Mouse (Mus musculus) lung, postnatal 0 days (tissue): ENCODE results near the gene Midn. TPM values are rescaled to one million over a fixed set of nuclear protein-coding genes. Genes with fewer than 3 reads are reported as not detected.
"Not testable (repeated sequence)": the region's sequence is repeated elsewhere in the genome, so short reads cannot be mapped to it uniquely, and the experiment has no call there.

Experiments
- ATAC-seq: fragments of 200-750 bp; cut with Nextera tagmentation; 2 replicates; pipeline ENCODE4 v1.8.0; 2017; ENCODE audit warnings: moderate library complexity
- DNase-seq: peaks from one replicate; pipeline ENCODE4 v3.0.0-alpha.2; 2016; ENCODE audit warnings: low spot score
- H3K27ac ChIP-seq: fragments of 300-500 bp; sonication (generic); 2 replicates; pipeline ENCODE4 v1.5.1; 2014; ENCODE audit warnings: antibody characterized with exemption, mild to moderate bottlenecking, low read length, mixed read lengths
- H3K27me3 ChIP-seq: fragments of 300-500 bp; sonication (generic); replicated peaks from 2 replicates; pipeline ENCODE4 v1.6.1; 2014; ENCODE audit warnings: low read length, mixed read lengths; ENCODE audit not compliant: insufficient read depth
- H3K36me3 ChIP-seq: fragments of 300-500 bp; sonication (generic); 2 replicates; pipeline ENCODE4 v1.6.1; 2014; ENCODE audit warnings: low read length, mixed read lengths; ENCODE audit not compliant: insufficient read depth
- H3K4me1 ChIP-seq: fragments of 300-500 bp; sonication (generic); 2 replicates; pipeline ENCODE4 v1.6.1; 2014; ENCODE audit warnings: antibody characterized with exemption, low read depth, low read length, mixed read lengths; ENCODE audit not compliant: insufficient read depth
- H3K4me2 ChIP-seq: fragments of 300-500 bp; sonication (generic); replicated peaks from 2 replicates; pipeline ENCODE4 v1.6.1; 2014; ENCODE audit warnings: low read depth, mild to moderate bottlenecking, low read length, moderate library complexity, mixed read lengths
- H3K4me3 ChIP-seq: fragments of 300-500 bp; sonication (generic); 2 replicates; pipeline ENCODE4 v1.5.1; 2014; ENCODE audit warnings: low read depth, low read length
- H3K9ac ChIP-seq: fragments of 300-500 bp; sonication (generic); replicated peaks from 2 replicates; pipeline ENCODE4 v1.6.1; 2014; ENCODE audit warnings: low read depth, mild to moderate bottlenecking
- H3K9me3 ChIP-seq: fragments of 300-500 bp; sonication (generic); 2 replicates; pipeline ENCODE4 v1.6.1; 2016; ENCODE audit warnings: low read length, mixed read lengths
- CTCF ChIP-seq: IDR thresholded peaks from 2 replicates; pipeline ENCODE4 v1.5.1; 2016; ENCODE audit warnings: antibody characterized with exemption, mild to moderate bottlenecking
- EP300 ChIP-seq: IDR thresholded peaks from 2 replicates; pipeline ENCODE4 v1.6.1; 2016; ENCODE audit warnings: antibody characterized with exemption, mild to moderate bottlenecking, control low read depth
- WGBS: fragments of 180-500 bp; shearing (Covaris S2); extraction: QIAGEN DNeasy Blood & Tissue Kit; methylation state at CpG from one replicate; pipeline ENCODE4 v1.1.7; 2014; 5-methylcytosine and 5-hydroxymethylcytosine counted together
- polyA plus RNA-seq: library from polyadenylated mRNA; unstranded; fragments of >200 nt; fragmentation: Nextera tagmentation; extraction: Ambion mirVana; gene quantifications from 2 replicates; pipeline ENCODE4 v1.2.1, GENCODE M21; 2015

Gene Midn
- polyA plus RNA-seq, 1 experiment from 2014 or later: 13.2 TPM

- 75% methylated on average over 6 of the region's 6 CpGs for WGBS
- Histone ChIP-seq H3K27me3 (no peaks in the 10 kb centered on the region), H3K9ac (no peak overlapping the region), H3K4me3 (no peak overlapping the region), H3K27ac (peak overlapping the region; percentile 98), H3K9me3 (no peaks in the 10 kb centered on the region), H3K4me2 (no peak overlapping the region), H3K36me3 (no peaks in the 10 kb centered on the region), H3K4me1 (peaks cover 55% of the 10 kb centered on the region)
- TF ChIP-seq EP300 (no peak), CTCF (no peak)
- DNase-seq (no peak), ATAC-seq (no peak)
Observed at GRCm38 (mm10) chr10:80162716-80163299, 14.7 kb downstream of the Midn start.

- Histone ChIP-seq H3K4me1 (peaks cover 54% of the 10 kb centered on the region), H3K4me3 (no peak overlapping the region), H3K27ac (peak overlapping the region; percentile 39), H3K36me3 (no peaks in the 10 kb centered on the region), H3K9ac (no peak overlapping the region), H3K4me2 (no peak overlapping the region), H3K9me3 (no peaks in the 10 kb centered on the region), H3K27me3 (no peaks in the 10 kb centered on the region)
- no peak for ATAC-seq
- 48% methylated on average over 8 of the region's 8 CpGs for WGBS
- peak; percentile 84 for DNase-seq
- TF ChIP-seq EP300 (peak; percentile 61), CTCF (no peak)
Observed at GRCm38 (mm10) chr10:80163721-80164120, 15.6 kb downstream of the Midn start.

GRCm38 (mm10) chr10:80164161-80164997 is 16.3 kb downstream of the Midn start:
- peaks cover 49% of the 10 kb centered on the region for H3K4me1 ChIP-seq
- DNase-seq: peak; percentile 36
- H3K4me3 ChIP-seq: peak overlapping the region; percentile 33
- H3K4me2 ChIP-seq: peak overlapping the region; percentile 89
- TF ChIP-seq CTCF: peak; percentile 7; the same call in 1 of the 2 replicates
- no peak for TF ChIP-seq EP300
- peak overlapping the region; percentile 26; the same call in 1 of the 2 replicates for H3K9ac ChIP-seq
- no peaks in the 10 kb centered on the region for H3K9me3 ChIP-seq
- H3K36me3 ChIP-seq: no peaks in the 10 kb centered on the region
- whole genome bisulfite sequencing: 11% methylated on average over 41 of the region's 44 CpGs
- peak overlapping the region; percentile 79 for H3K27ac ChIP-seq
- ATAC-seq: no peak
- no peaks in the 10 kb centered on the region for H3K27me3 ChIP-seq

- H3K36me3 ChIP-seq: peaks cover 2% of the 10 kb centered on the region; the same call in 1 of the 2 replicates
- DNase-seq (peak; percentile 97), ATAC-seq (peak; percentile 16)
- under 1% methylated on average over 17 of the region's 17 CpGs for WGBS
- peak; percentile 100 for TF ChIP-seq CTCF
- TF ChIP-seq EP300: no peak
- peak overlapping the region; percentile 26; the same call in 1 of the 2 replicates for H3K9ac ChIP-seq
- H3K4me1 ChIP-seq: peaks cover 48% of the 10 kb centered on the region
- peak overlapping the region; percentile 79 for H3K27ac ChIP-seq
- H3K27me3 ChIP-seq: no peaks in the 10 kb centered on the region
- H3K9me3 ChIP-seq: no peaks in the 10 kb centered on the region
- peak overlapping the region; percentile 89 for H3K4me2 ChIP-seq
- peak overlapping the region; percentile 33 for H3K4me3 ChIP-seq
Observed at GRCm38 (mm10) chr10:80164998-80165344, 16.9 kb downstream of the Midn start.

- H3K4me3 ChIP-seq: peak within 1 kb of the TSS; percentile 33
- H3K27ac ChIP-seq: peak within 1 kb of the TSS; percentile 79
- no peaks in the 10 kb centered on the region for H3K9me3 ChIP-seq
- peak within 1 kb of the TSS; percentile 89 for H3K4me2 ChIP-seq
- DNase-seq: peak; percentile 67
- peaks cover 8% of the 10 kb centered on the region for H3K36me3 ChIP-seq
- TF ChIP-seq EP300: no peak
- TF ChIP-seq CTCF: no peak
- H3K9ac ChIP-seq: peak within 1 kb of the TSS; percentile 26; the same call in 1 of the 2 replicates
- H3K27me3 ChIP-seq: no peaks in the 10 kb centered on the region
- H3K4me1 ChIP-seq: peaks cover 43% of the 10 kb centered on the region
- ATAC-seq: no peak
- WGBS: 27% methylated on average over 20 of the region's 20 CpGs
Observed at GRCm38 (mm10) chr10:80165392-80166128, 17.5 kb downstream of the Midn start, which contains the start of gene Cirbp. TSS of gene Cirbp (plus strand) at chr10:80165985.

- not testable (repeated sequence) for ATAC-seq
- peaks cover 40% of the 10 kb centered on the region for H3K4me1 ChIP-seq
Observed at GRCm38 (mm10) chr10:80166136-80166535, 18.1 kb downstream of the Midn start.

More at GRCm38 (mm10) chr10:80166136-80166535, 18.1 kb downstream of the Midn start:
- H3K4me2 ChIP-seq, H3K4me3 ChIP-seq, H3K9ac ChIP-seq, DNase-seq, H3K9me3 ChIP-seq, H3K27ac ChIP-seq, H3K27me3 ChIP-seq: not testable (repeated sequence)
- WGBS: 90% methylated on average over 4 of the region's 4 CpGs
- peaks cover 13% of the 10 kb centered on the region for H3K36me3 ChIP-seq
